Mouse (Mus musculus): Measurements from ENCODE around the gene Msh5.

GRCm38 (mm10) chr17:35034896-35035295 lies 11.6 kb downstream of the Msh5 start:
- TF ChIP-seq CTCF (IDR thresholded peaks at IDR 0.05; ENCODE audit: borderline replicate concordance, control insufficient read depth, extremely low read depth, insufficient read depth, low read length, poor library complexity) (no peak), POLR2A (IDR thresholded peaks at IDR 0.05; ENCODE audit: control insufficient read depth, extremely low read depth, insufficient read depth, low read length, poor library complexity) (no peak)

All from thymus, adult 2 months (tissue).